Mouse (Mus musculus) stomach, postnatal 0 days (tissue): Measurements from ENCODE around the gene Olfr638.

Experiments used
- CTCF ChIP-seq: IDR thresholded peaks from 2 replicates; pipeline ENCODE4 v1.5.1; 2016; ENCODE audit warnings: antibody characterized with exemption, low read depth, mild to moderate bottlenecking, moderate library complexity
- EP300 ChIP-seq: optimal IDR thresholded peaks from 2 replicates; pipeline ENCODE3; 2016; ENCODE audit warnings: antibody characterized with exemption

DNA sequence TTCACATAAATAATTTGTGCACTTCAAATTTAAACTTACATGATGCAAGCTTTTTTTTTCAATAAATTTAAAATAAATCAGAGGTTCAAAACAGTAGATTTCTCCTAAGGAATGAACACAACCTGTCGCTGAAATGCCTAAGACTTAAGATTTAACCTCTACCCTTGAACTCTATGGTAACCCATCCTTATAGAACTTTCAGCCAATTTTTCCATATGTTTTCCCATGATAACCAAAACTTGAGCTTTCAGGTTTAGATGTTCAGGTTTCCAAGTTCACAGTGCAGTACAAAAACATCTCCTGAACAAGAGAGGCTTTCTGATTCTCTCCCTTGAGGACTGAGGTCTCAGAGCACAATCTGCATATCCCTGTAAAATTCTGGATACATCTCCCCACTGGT lies 27.7 kb upstream of the Olfr638 start, which contains the start of gene Olfr635:
- TF ChIP-seq CTCF (no peak), EP300 (no peak)
